Mouse (Mus musculus) left cerebral cortex, postnatal 25 days (tissue): ENCODE data around the gene Fmnl2. TPM values are rescaled to one million over a fixed set of nuclear protein-coding genes. Genes with fewer than 3 reads are reported as not detected.

Experiments
- DNase-seq, 2 experiments: peaks; one replicate each; pipeline ENCODE4 v3.0.0; 2022; ENCODE audit warnings: low spot score in 2 of 2, mixed read lengths in 1 of 2
- intact Hi-C: fragments of 180-260 bp; cut with DNase I; formaldehyde crosslinking; loops from one replicate; pipeline ENCODE4 v1.15.1; 2025
- total RNA-seq, 2 experiments: library from RNA; stranded (reverse); gene quantifications; 2 replicates each; pipeline ENCODE4 v1.2.3; 2021

Fmnl2 gene
- total RNA-seq, 2 experiments from 2014 or later, result 45.5 to 46.8 TPM

DNA sequence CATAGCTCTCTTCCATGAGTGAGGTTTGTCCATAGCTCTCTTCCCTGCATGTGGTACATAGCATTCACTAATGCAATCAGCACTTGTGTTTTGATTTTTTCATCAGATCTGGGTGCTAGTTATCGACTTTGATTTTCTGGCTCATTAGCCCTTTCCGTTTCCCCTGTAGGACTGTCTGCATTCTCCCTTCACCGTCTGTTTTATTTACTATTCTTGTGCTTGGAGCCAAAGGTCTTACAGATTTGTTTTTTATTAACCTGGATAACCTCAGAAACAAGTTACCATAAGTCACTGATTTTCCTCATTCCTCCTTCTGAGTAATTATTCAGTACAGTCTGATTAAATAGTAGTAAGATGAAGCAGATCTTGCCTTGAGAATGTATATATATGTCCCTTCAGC, 44.8 kb downstream of the Fmnl2 start:
- no peak for DNase-seq
- intact Hi-C loops, result loop anchor here (5.0 kb wide), 1 partner anchor 50 kb away; no protein-coding TSS in a partner anchor

DNA sequence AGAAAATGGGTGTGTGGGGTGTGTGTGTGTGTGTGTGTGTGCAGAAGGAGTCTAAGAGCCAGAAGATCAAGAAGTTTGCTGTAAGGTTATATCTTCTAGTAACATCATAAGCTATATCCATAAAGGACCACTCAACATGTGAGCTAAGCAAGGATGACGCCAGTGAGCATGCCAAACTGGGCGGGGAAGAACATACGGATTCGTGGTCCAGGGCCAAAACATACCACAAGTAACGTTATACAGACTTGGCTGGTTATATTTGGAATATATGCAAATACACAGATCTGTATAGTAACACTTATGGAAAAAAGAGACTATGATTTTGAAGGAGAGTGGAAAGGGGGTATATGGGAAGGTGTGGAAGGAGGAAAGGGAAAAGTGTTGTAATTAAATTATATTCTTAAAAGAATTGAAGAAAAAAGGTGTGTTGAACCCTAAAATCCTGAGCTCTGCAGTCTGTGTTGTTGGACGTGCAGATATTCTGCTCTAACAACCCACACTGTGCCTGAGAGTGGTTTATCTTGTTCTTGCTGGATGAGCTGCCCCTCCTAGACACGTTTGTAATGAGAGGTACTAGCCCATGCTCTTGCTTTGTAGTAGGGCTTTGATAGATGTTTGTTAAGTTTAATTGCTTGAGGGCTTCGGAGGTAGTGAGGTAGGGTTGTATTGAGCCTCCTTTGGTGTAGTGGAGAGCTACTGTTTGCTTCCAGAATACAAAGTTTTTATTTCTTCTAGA, 45.7 kb downstream of the Fmnl2 start:
- intact Hi-C loops, result loop anchor here (5.0 kb wide), 1 partner anchor 49 kb away; no protein-coding TSS in a partner anchor
- peak in 1 of 2 experiments; percentile 37 for DNase-seq

DNA sequence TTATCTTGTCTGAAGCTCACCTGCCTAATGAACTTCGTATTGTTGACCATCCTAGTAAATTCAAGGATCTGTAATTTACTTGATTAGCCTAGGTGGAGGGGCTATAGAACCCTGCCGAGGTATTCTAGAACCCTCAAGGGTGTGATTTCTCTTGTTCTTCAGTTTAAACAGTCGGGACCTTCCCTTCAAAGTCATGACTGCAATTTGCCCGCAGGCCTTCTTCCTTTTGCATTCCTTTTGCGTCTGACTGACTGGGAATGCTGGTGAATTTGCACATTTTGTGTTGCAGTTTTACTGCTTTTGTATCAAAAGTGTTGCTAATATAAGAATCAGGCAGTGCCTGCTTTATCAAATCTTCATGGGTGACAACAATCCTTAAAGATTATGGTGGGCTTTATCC, 46.9 kb downstream of the Fmnl2 start:
- intact Hi-C loops, result loop anchor here (5.0 kb wide), 1 partner anchor 48 kb away; no protein-coding TSS in a partner anchor
- no peak for DNase-seq

DNA sequence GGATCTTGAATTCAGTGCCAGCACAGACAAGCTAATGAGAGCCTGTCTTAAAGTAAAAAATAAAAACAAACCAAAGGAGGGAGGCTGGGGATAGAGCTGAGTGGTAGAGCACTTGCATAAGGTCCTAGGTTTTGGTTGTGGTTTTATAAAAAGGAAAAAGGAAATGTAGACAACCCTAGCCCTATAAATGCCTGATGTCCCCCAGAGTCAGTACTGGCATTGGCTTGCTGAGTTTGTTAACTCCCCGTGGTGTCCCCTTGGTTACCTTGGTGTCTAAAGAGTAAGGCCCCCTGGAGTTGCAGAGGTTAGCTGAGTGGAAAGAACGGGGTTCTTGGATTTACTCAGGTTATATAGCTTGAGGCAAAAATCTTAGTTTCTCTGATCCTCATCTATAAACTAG, 55.7 kb downstream of the Fmnl2 start:
- no peak for DNase-seq
- intact Hi-C loops, result no loop called here

DNA sequence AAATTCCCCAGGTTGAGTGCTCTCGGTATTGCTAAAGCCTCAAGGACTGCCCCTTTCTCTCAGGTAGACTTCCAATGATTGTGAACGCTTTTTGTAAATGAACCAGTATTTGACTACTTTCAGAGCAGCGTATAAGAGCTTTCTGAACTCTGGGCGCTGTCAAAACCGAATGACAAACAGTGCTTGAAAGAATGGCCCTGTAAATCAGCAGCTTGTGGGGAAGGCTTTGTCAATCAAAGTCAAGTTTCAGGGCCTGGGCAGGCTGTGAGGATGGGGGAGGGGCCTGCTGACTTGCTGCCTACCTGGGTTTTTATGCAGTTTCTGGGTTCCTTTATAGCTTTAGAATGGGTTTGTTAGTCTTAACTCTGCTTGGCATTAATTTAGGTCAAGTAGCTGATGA, 56.1 kb downstream of the Fmnl2 start:
- intact Hi-C loops, result no loop called here
- no peak for DNase-seq

DNA sequence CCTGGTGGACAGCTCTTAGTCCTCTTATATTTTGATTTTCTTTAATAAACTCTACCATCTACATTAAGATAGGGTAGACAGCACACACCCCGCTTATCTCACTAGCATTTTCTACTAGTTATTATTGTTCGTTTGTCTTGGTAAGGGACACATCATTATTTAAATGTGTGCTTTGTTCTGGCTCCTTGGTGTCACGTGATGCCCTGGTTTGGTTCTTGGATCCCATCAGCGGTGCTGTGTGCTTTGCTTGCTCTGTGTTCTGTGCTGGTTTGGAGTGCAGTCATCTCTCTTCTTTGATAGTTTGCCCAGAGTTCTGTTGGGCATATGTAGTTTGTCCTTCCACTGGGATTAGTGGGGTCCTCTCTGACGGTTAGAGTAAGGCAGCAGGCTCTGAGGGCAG, 57.9 kb downstream of the Fmnl2 start:
- intact Hi-C loops, result no loop called here
- DNase-seq, result no peak

DNA sequence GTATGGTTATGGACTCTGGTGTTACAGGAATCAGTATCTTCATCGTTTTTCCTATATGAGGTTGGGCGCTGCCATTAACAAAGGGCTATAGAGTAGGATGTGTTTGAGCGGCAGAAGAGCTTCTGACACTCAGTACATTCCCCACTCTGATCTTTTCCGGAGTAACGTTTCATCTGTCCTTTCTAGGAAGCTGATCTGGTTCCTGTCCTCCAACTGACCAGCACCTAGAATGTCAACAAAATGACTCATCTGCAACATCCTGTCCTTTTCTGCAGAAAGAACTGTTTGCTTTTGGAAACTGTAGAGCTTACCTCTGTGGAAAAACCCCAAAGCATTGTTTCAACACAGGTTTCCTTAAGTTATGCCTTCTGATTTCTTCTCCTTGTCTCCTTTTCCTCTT, 60.4 kb downstream of the Fmnl2 start:
- intact Hi-C loops, result no loop called here
- DNase-seq, result no peak

DNA sequence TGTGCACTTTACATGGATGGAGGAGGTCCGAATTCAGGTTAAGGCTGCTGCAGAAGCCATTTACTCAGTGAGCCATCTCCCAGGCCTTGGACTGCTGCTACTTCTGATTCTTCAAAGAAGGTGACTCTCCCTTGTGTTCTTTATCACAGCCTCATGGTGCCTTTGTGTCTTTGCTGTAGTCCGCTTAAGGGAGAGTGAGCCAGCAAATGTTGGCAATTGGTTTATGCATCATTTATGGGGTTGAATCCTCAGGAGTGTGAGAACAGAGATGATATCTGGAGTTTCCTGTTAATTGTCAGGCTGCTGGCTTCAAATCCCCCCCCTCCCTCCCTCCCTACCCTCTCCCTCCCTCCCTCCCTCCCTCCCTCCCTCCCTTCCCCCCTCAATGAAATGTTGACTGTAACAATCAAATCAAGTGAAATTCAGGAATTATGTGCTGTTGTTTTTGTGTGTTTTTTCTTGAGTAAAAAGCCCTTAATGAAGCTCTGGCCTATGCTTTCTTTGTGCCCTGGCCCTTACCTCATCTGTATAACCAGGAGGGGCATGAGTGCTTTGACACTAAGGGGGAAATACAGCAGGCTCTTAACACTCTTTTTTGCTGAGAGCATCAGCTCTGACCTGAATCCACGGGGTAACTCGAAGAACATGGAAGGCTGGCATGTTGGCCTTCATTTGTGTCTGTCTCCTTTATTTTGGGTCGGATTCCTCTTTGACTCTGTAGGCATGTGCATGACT, 63.2 kb downstream of the Fmnl2 start:
- no peak for DNase-seq
- intact Hi-C loops, result no loop called here

DNA sequence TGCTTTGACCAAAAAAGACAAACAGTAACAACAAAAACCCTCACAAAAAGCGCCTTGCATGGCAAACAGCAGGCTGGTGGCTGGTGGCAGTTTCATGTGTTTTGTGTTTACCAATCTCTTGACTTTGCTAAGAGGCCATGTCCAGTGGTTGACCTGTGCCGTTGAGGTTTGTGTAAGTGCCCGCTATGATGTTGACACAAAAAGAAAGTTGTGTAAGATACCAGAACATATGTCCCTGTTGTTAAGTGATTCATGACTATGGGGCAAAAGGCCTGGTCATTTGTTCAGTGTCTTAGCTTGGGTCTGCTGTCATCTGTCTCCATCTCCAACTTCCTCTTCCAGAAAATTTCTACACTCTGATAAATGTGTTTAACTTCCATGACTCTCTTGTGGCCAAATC, 67.4 kb downstream of the Fmnl2 start:
- intact Hi-C loops, result no loop called here
- DNase-seq, result no peak

DNA sequence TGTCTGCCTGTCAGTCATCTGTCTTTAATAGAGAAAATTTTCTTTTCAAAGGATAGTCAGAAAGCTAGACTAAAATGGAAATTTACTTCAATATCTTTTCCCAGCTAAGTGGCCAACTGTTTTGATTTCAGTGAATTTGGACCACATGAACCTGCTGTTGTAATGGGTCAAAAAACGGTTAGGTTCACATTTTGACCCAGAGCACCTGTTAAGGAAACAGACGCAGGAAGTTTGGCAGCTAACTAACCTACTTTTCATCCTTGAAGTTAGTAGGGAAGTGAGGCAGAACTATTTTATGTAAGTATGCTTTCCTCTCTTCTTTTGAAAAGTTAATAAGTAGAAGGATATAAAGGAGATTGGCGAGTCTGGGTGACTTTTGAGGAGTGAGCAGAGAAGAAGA, 69.7 kb downstream of the Fmnl2 start:
- no peak for DNase-seq
- intact Hi-C loops, result no loop called here

DNA sequence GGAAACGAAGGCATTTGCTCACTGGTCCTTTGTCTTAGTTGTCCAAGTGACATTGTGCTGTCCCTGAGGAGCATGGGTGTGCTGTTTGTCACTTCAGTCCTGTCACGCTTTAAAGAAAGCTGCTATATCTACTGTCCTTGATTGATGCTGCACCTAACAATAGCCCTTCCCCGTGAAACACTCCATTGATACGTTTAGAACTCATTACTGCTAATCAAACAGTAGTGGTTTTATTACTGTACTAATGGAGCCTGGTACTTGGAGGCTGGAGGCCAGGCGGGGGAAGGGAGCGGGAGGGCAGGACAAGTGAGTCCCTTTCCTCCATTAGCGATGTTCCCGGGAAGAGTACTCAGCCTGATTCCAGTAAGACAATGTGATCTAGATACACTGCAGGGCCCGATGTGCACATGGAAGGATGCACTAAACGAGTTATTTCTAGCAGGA, 70.2 kb downstream of the Fmnl2 start:
- DNase-seq, result no peak
- intact Hi-C loops, result no loop called here

DNA sequence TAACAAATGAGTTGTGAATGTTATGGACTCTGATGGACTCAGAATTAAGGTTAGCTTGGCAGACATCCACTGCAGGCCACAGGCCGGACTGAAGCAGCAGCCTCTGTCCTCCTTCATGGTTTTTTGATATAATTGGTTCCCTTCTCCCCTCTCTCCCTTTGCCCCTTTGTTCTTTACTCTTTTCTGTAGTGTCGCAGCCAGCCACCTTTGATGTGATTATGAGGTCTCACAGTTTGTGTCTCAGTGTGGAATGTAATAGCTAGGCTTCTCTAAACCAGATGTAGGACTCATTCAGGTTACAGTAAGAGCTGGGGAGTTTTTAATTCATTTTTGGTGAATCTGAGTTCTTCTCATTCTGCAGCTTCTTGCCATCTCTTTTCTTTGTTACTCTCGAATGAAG, 70.7 kb downstream of the Fmnl2 start:
- intact Hi-C loops, result no loop called here
- DNase-seq, result no peak

DNA sequence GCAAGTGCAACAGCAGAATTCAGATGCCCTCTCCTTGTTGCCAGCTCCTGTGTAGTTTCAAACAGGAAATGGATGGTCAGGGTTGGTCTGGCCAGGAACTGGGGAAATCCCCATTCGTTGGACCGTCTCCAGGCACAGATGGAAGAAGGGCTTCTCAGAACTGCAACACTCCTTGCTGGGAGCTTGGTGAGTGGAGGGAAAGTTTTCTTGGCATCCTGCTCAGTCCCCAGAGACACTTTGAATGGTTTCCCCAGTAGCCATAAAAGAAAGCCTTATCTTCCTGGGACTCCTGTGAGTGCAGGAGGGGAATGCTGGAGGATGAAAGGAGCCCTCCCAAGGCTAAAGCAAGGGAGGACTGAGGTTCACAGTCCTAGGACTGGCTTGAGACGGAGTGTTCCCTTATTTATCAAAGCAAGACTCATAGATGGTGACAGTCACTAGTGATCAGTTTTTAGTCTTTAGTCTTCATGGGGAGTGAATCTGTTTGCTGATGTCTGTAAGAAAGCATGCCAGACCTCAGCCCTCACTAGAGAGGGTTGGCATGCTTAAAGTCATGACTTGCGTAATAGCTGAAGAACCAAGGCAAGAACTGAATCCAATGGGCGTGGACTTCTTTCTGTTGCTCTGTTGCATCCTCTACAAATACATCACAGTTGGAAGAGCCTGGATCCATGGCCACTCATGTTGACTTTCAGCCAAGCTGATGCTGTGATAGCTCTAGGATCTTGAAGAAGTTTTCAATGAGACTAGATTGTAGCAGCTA, 72.6 kb downstream of the Fmnl2 start:
- DNase-seq, result peak; percentile 28 to 52
- intact Hi-C loops, result no loop called here

DNA sequence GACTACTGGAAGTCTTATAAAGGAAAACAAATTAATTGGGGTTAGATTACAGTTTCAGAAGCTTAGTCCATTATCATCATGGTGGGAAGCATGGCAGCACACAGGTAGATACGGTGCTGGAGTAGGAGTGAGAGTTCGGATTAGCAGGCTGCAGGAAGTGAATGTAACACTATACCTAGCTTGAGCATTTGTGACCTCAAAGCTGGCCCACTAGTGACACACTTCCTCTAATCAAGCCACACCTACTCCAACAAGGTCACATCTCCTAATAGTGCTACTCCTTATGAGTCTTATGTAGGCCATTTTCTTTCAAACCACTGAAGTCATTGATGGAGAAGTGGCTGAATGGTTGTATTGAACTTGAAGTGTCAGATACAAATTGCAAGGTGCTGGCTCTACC, 73.7 kb downstream of the Fmnl2 start:
- intact Hi-C loops, result no loop called here
- DNase-seq, result no peak

DNA sequence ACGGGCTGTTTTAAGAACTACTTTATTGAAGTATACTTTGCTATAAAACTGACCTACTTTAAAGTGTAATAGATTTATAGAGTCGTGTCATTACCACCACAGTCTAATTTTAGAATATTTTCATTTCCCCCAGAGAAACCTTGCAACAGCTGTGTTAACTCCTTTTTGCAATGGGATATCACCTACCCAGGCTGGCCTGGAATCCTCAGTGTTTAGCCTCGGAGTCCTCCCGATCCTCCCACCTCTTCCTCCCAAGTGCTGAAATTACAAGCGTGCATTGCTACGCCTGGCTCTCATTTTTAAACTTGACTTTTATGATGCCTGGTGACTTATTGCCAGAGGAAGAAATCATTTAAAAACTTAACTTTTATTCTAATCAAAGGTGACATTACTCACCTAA, 78.2 kb downstream of the Fmnl2 start:
- DNase-seq, result no peak
- intact Hi-C loops, result loop anchor here (5.0 kb wide), 1 partner anchor 79 kb away; the partner anchor contains the start of gene Fmnl2

DNA sequence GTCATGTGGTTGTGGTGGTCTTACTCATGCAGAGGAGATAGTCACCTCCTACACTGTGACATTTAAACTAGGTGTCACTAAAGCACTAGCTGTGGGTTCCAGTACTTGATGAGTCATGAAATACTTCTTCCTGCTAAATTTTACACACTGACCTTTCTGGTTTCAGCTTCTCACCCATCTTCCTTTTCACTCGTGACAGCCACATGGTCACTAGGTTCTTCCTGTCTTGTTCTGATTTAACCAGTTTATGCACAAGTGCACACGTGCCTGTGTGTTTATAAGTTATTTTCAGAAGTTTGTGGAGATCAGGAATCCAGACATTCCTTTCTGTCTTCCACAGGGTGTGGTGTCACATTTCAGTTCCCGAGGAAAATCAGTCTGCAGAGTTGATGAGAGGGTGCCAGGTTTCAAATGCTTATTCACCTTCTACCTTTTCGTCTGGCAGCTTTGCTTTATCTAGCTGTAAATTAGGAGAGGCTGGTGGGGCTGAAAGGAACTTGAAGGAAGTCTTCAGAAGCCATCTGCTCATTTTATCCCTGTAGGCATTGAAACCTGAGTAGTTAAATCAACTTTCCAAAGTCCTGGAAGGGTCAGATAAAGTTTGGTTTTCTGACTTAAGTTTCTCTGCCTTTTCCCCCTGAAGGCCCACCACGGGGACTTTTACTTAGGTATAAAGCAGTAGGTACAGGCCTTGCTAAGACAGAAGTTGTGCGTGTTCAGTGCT, 80.9 kb downstream of the Fmnl2 start:
- intact Hi-C loops, result loop anchor here (5.0 kb wide), 1 partner anchor 81 kb away; the partner anchor contains the start of gene Fmnl2
- peak in 1 of 2 experiments; percentile 62 for DNase-seq

DNA sequence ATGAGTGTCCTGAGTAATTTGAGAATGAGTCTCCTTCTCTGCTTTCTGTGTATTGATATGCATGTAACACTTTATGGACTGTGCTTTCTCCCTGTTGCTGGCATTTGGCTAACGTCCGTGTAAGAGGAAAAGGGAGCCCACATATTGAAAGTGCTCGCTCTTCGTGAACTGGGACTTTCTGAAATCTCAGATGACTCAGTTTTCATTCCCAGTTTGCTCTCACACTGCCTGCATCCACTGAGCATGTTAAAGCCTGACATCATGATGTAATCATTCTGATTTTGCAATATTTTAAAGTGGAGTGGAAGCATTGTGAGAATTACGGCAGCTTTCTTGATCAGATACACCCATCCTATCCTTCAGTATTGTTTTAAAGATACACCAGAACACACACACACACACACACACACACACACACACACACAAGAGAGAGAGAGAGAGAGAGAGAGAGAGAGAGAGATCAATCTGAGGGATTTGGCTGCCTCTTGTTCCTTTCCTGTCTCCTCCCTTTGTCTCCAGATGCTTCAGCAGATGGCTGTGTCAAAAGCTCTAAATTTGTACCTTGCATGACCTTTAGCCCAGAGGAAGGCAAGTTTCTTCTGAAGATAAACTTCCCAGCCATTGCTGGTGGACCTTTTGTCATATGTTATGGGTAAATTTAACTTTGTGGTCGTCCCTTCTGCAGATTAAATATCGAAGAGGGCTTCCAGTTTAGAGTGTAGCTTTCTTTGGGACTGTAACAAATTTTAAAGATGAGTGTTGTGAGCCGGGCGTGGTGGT, 86.2 kb downstream of the Fmnl2 start:
- intact Hi-C loops, result no loop called here
- peak in 1 of 2 experiments; percentile 56 for DNase-seq

DNA sequence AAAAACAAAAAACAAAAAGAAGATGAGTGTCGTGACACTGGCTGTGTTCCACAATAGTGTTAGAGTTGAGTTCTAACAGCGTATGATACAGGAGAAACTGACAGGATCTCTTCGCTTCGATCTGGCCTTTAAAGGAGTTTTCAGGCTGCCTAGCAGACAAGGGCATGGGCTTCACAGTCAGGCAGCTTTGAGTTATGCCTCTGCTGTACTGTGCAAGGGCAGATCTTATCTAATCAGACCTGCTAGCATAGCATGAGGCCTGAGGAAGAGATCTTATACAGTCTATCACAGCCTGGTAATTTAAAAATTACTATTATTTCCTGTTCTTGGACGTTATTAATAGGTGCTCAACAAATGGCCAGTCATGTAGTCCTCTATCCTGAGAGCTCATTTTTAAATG, 86.9 kb downstream of the Fmnl2 start:
- DNase-seq, result no peak
- intact Hi-C loops, result no loop called here

DNA sequence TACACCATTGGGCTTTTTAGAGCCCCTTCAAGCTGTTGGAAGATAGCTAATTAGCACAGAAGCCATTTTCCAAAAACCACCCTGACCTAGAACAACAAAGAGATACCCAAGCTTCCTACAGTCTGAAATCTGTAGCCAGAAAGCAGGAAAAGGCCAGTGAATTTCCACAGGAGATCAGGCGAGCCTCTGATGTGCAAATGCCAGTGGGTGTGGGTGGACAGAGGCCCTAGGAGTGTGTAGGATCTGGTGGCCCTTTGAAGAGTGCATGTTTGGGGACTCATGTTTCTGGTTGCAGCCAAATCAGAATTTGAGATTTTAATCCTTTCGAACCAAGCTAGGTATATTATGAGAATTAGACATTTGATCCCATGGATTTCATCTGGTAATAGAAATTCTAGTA, 88.4 kb downstream of the Fmnl2 start:
- intact Hi-C loops, result no loop called here
- no peak for DNase-seq
